Mouse (Mus musculus): Measurements from ENCODE around the gene Appl2. TPM values are rescaled to one million over a fixed set of nuclear protein-coding genes. Genes with fewer than 3 reads are reported as not detected.

Appl2 gene
- polyA plus RNA-seq, 1 experiment from 2014 or later: 38.5 TPM

GRCm38 (mm10) chr10:83607111-83607510 lies 41.4 kb downstream of the Appl2 start:
- peaks cover 12% of the 10 kb centered on the region for H3K36me3 ChIP-seq (ENCODE audit: control insufficient read depth, insufficient read depth)
- ATAC-seq: no peak

GRCm38 (mm10) chr10:83605637-83606183 lies 42.8 kb downstream of the Appl2 start:
- H3K4me1 ChIP-seq (replicated peaks; ENCODE audit: control insufficient read depth, insufficient read depth, low read length): peaks cover 3% of the 10 kb centered on the region; the same call in 1 of the 2 replicates
- no peak overlapping the region for H3K4me3 ChIP-seq (replicated peaks; ENCODE audit: low read length)
- ATAC-seq: no peak
- WGBS: 43% methylated on average over 8 of the region's 8 CpGs
- H3K36me3 ChIP-seq (ENCODE audit: control insufficient read depth, insufficient read depth): peaks cover 14% of the 10 kb centered on the region
- no peaks in the 10 kb centered on the region for H3K9me3 ChIP-seq (ENCODE audit: control insufficient read depth, low read length)
- no peak overlapping the region for H3K27ac ChIP-seq (ENCODE audit: low read length)
- no peak overlapping the region for H3K9ac ChIP-seq (replicated peaks; ENCODE audit: low read depth, low read length)
- no peak overlapping the region for H3K4me2 ChIP-seq (ENCODE audit: low read length)
- no peaks in the 10 kb centered on the region for H3K27me3 ChIP-seq (replicated peaks; ENCODE audit: control insufficient read depth, insufficient read depth, low read length)

More at GRCm38 (mm10) chr10:83607111-83607510, 41.4 kb downstream of the Appl2 start:
- Histone ChIP-seq H3K4me2 (ENCODE audit: low read length) (no peak overlapping the region), H3K27ac (ENCODE audit: low read length) (no peak overlapping the region), H3K9me3 (ENCODE audit: control insufficient read depth, low read length) (no peaks in the 10 kb centered on the region), H3K4me1 (replicated peaks; ENCODE audit: control insufficient read depth, insufficient read depth, low read length) (peaks cover 3% of the 10 kb centered on the region; the same call in 1 of the 2 replicates), H3K9ac (replicated peaks; ENCODE audit: low read depth, low read length) (no peak overlapping the region), H3K27me3 (replicated peaks; ENCODE audit: control insufficient read depth, insufficient read depth, low read length) (no peaks in the 10 kb centered on the region), H3K4me3 (replicated peaks; ENCODE audit: low read length) (no peak overlapping the region)
- WGBS: 94% methylated on average over 3 of the region's 3 CpGs

GRCm38 (mm10) chr10:83603956-83604564 lies 44.5 kb downstream of the Appl2 start:
- Histone ChIP-seq H3K27ac (ENCODE audit: low read length) (no peak overlapping the region), H3K36me3 (ENCODE audit: control insufficient read depth, insufficient read depth) (peaks cover 17% of the 10 kb centered on the region)
- whole genome bisulfite sequencing: 78% methylated on average over 10 of the region's 10 CpGs

GRCm38 (mm10) chr10:83600650-83601049 lies 47.9 kb downstream of the Appl2 start:
- Histone ChIP-seq H3K27me3 (replicated peaks; ENCODE audit: control insufficient read depth, insufficient read depth, low read length) (no peaks in the 10 kb centered on the region), H3K9ac (replicated peaks; ENCODE audit: low read depth, low read length) (no peak overlapping the region), H3K9me3 (ENCODE audit: control insufficient read depth, low read length) (no peaks in the 10 kb centered on the region), H3K4me3 (replicated peaks; ENCODE audit: low read length) (no peak overlapping the region), H3K36me3 (ENCODE audit: control insufficient read depth, insufficient read depth) (peaks cover 27% of the 10 kb centered on the region), H3K4me2 (ENCODE audit: low read length) (no peak overlapping the region), H3K27ac (ENCODE audit: low read length) (no peak overlapping the region), H3K4me1 (replicated peaks; ENCODE audit: control insufficient read depth, insufficient read depth, low read length) (peaks cover 3% of the 10 kb centered on the region; the same call in 1 of the 2 replicates)
- ATAC-seq: no peak
- 75% methylated on average over 11 of the region's 11 CpGs for WGBS

More at GRCm38 (mm10) chr10:83603956-83604564, 44.5 kb downstream of the Appl2 start:
- Histone ChIP-seq H3K4me1 (replicated peaks; ENCODE audit: control insufficient read depth, insufficient read depth, low read length) (peaks cover 3% of the 10 kb centered on the region; the same call in 1 of the 2 replicates), H3K9ac (replicated peaks; ENCODE audit: low read depth, low read length) (no peak overlapping the region), H3K9me3 (ENCODE audit: control insufficient read depth, low read length) (no peaks in the 10 kb centered on the region), H3K4me2 (ENCODE audit: low read length) (no peak overlapping the region), H3K4me3 (replicated peaks; ENCODE audit: low read length) (no peak overlapping the region), H3K27me3 (replicated peaks; ENCODE audit: control insufficient read depth, insufficient read depth, low read length) (no peaks in the 10 kb centered on the region)
- no peak for ATAC-seq

GRCm38 (mm10) chr10:83594526-83594925 lies 54.0 kb downstream of the Appl2 start:
- Histone ChIP-seq H3K4me1 (replicated peaks; ENCODE audit: control insufficient read depth, insufficient read depth, low read length) (no peaks in the 10 kb centered on the region), H3K27me3 (replicated peaks; ENCODE audit: control insufficient read depth, insufficient read depth, low read length) (no peaks in the 10 kb centered on the region), H3K36me3 (ENCODE audit: control insufficient read depth, insufficient read depth) (peaks cover 38% of the 10 kb centered on the region), H3K27ac (ENCODE audit: low read length) (no peak overlapping the region), H3K9ac (replicated peaks; ENCODE audit: low read depth, low read length) (no peak overlapping the region), H3K9me3 (ENCODE audit: control insufficient read depth, low read length) (no peaks in the 10 kb centered on the region), H3K4me2 (ENCODE audit: low read length) (no peak overlapping the region), H3K4me3 (replicated peaks; ENCODE audit: low read length) (no peak overlapping the region)
- no peak for ATAC-seq
- WGBS: 90% methylated on average over 5 of the region's 5 CpGs

GRCm38 (mm10) chr10:83592616-83593015 lies 55.9 kb downstream of the Appl2 start:
- WGBS: 83% methylated on average over 7 of the region's 7 CpGs
- Histone ChIP-seq H3K36me3 (ENCODE audit: control insufficient read depth, insufficient read depth) (peaks cover 44% of the 10 kb centered on the region), H3K9me3 (ENCODE audit: control insufficient read depth, low read length) (no peaks in the 10 kb centered on the region), H3K9ac (replicated peaks; ENCODE audit: low read depth, low read length) (no peak overlapping the region), H3K4me2 (ENCODE audit: low read length) (no peak overlapping the region), H3K4me1 (replicated peaks; ENCODE audit: control insufficient read depth, insufficient read depth, low read length) (no peaks in the 10 kb centered on the region), H3K27me3 (replicated peaks; ENCODE audit: control insufficient read depth, insufficient read depth, low read length) (no peaks in the 10 kb centered on the region), H3K27ac (ENCODE audit: low read length) (no peak overlapping the region), H3K4me3 (replicated peaks; ENCODE audit: low read length) (no peak overlapping the region)
- no peak for ATAC-seq

- Histone ChIP-seq H3K9me3 (ENCODE audit: control insufficient read depth, low read length) (no peaks in the 10 kb centered on the region), H3K4me2 (ENCODE audit: low read length) (no peak overlapping the region), H3K27ac (ENCODE audit: low read length) (no peak overlapping the region), H3K27me3 (replicated peaks; ENCODE audit: control insufficient read depth, insufficient read depth, low read length) (no peaks in the 10 kb centered on the region), H3K9ac (replicated peaks; ENCODE audit: low read depth, low read length) (no peak overlapping the region), H3K36me3 (ENCODE audit: control insufficient read depth, insufficient read depth) (peaks cover 50% of the 10 kb centered on the region), H3K4me1 (replicated peaks; ENCODE audit: control insufficient read depth, insufficient read depth, low read length) (no peaks in the 10 kb centered on the region), H3K4me3 (replicated peaks; ENCODE audit: low read length) (no peak overlapping the region)
- 76% methylated on average over 6 of the region's 6 CpGs for WGBS
- ATAC-seq: no peak
Measured at GRCm38 (mm10) chr10:83590801-83591200, 57.7 kb downstream of the Appl2 start.

GRCm38 (mm10) chr10:83565449-83566441 lies 82.8 kb downstream of the Appl2 start:
- no peak for ATAC-seq
- no peak overlapping the region for H3K9ac ChIP-seq (replicated peaks; ENCODE audit: low read depth, low read length)
- H3K27ac ChIP-seq (ENCODE audit: low read length): no peak overlapping the region
- 97% methylated on average over 7 of the region's 7 CpGs for WGBS
- no peak overlapping the region for H3K4me2 ChIP-seq (ENCODE audit: low read length)
- no peak overlapping the region for H3K4me3 ChIP-seq (replicated peaks; ENCODE audit: low read length)
- no peaks in the 10 kb centered on the region for H3K27me3 ChIP-seq (replicated peaks; ENCODE audit: control insufficient read depth, insufficient read depth, low read length)
- H3K9me3 ChIP-seq (ENCODE audit: control insufficient read depth, low read length): no peaks in the 10 kb centered on the region
- no peaks in the 10 kb centered on the region for H3K4me1 ChIP-seq (replicated peaks; ENCODE audit: control insufficient read depth, insufficient read depth, low read length)
- peaks cover 30% of the 10 kb centered on the region for H3K36me3 ChIP-seq (ENCODE audit: control insufficient read depth, insufficient read depth)

GRCm38 (mm10) chr10:83563005-83563404 lies 85.5 kb downstream of the Appl2 start:
- H3K4me2 ChIP-seq (ENCODE audit: low read length): no peak overlapping the region
- ATAC-seq: no peak
- no peak overlapping the region for H3K4me3 ChIP-seq (replicated peaks; ENCODE audit: low read length)
- no peaks in the 10 kb centered on the region for H3K9me3 ChIP-seq (ENCODE audit: control insufficient read depth, low read length)
- H3K4me1 ChIP-seq (replicated peaks; ENCODE audit: control insufficient read depth, insufficient read depth, low read length): no peaks in the 10 kb centered on the region
- H3K27ac ChIP-seq (ENCODE audit: low read length): no peak overlapping the region
- no peak overlapping the region for H3K9ac ChIP-seq (replicated peaks; ENCODE audit: low read depth, low read length)
- peaks cover 38% of the 10 kb centered on the region for H3K36me3 ChIP-seq (ENCODE audit: control insufficient read depth, insufficient read depth)
- no peaks in the 10 kb centered on the region for H3K27me3 ChIP-seq (replicated peaks; ENCODE audit: control insufficient read depth, insufficient read depth, low read length)

All from forebrain, embryonic 16.5 days (tissue).